Mouse (Mus musculus): ENCODE data around the gene Siglec1.
"Not testable (repeated sequence)": the region's sequence is repeated elsewhere in the genome, so short reads cannot be mapped to it uniquely, and the experiment has no call there.

The Siglec1 gene

DNA sequence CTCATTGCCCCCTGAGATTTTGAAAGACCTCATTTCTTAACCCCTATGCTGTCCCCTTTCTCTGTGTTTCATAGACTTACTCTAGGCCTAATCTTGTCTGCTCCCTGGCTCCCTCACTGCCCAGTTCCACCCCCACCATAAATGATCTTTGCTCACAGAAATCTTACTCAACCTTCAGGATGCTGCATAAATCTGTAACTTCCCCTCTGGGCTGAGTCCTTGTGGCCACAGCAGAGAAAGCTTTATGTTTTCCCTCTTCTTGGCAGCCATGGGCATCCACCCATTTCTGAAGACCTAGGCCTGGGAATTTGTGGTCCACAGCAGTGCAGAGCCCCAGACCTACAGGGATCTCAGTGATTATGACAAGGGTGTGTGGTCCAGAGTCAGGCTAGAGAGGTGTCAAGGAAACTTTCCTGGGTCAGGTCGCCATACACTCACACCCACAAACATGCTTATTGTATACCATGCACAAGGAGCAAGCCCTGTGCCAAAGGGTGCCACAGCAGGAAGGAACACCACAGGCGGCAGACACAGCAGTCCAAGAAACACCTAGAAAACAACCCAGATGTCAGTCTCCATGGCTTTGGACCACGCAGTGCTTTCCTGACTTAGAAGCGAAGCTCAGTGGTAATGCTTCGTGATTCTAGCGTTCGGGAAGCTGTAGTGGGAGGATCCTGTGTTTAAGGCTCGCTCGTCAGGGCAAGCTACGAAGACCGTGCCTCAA, at the start of gene Siglec1:
Gene Siglec1 (minus strand): TSS at position 99 of the 724 bp plus-strand sequence.
- no peak for DNase-seq

- DNase-seq = no peak
These were observed 49.1 kb upstream of the Siglec1 start for GRCm38 (mm10) chr2:131135521-131136139.

- DNase-seq = no peak
These were observed 48.3 kb upstream of the Siglec1 start for GRCm38 (mm10) chr2:131134826-131135400.

DNA sequence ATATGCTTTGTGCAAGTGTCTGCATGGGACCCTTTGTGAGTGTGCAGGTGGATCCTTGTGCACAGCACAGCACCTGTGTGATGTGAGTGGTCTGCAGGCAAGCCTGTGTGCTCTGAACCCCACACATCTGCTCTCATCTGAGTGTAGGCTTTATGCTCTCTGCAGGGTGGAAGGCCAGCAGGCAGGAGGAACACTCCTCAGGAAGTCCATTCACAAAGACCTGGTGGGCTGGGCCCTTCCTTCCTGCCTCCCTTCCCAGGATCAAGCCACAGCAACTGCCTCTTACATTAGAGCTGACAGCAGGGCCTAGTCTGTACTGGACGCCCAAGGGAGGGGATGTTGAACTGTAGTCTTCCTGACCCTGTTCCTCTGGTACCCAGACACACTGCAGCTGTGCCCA, 47.8 kb upstream of the Siglec1 start:
- no peak for DNase-seq

DNA sequence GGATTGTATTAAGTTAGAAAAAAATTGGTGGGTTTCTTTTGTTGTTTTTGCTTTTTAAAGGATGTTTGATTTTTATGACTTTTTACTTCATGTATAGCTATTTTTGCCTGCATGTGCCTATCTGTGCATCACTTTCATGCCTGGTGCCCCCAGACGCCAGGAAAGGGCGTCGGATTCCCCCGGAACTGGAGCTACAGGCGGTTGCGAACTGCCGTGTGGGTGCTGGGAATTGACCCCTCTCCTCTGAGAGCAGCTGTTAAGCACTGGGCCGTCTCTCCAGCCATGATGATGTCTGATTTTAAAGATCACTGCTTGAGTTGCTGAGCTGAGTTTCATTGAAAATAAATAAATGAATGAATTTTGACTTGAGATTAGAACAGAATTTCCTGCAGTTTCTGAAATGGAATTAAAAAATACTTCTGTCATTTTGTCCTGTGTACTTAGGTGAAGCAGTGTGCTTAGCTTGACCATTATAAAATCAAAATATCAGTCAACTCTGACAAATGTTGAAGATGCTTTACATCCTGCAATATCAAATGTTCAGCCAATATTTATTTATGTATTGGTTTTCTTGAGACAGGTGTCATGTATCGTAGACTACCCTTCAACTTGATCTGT, 46.5 kb upstream of the Siglec1 start, which contains the start of gene Gm11037:
Gene Gm11037 (plus strand): TSS at position 568 of the 618 bp plus-strand sequence.
- no peak for DNase-seq

DNA sequence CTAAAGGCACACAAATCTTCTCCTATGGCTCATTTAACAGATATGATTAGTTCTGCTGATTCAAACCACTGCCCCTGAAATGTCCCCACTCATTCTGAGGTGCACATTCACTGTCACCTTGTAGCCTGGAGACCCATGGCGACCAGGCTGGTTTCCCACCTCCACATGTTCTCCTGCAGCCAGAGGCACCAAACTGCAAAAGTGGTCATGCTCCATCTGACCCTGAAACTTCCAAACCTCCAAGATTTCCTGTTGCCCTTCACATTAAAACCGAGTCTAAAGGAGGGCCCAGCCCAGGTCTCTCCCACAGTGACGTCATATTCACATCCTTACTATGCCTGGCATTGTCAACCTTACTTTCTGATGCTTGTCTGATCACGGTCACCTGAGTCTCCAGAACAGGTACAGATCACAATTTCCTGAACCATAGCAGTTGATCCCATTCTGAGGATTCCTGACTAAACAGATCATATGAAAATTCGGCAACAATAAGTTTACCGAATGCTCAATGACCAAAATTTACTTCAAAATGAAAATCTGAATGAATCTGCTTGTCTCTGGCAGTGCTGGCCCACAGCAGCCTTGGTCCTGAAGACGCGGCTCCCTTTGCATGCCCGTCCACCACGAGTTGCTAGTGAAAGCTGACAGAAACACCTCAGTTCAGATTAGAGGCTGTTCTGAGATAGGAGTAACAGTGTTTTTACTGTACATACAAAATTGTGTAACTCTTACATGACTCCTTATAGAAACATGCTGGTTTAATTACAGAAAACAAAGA, 45.7 kb upstream of the Siglec1 start:
- DNase-seq = no peak

DNA sequence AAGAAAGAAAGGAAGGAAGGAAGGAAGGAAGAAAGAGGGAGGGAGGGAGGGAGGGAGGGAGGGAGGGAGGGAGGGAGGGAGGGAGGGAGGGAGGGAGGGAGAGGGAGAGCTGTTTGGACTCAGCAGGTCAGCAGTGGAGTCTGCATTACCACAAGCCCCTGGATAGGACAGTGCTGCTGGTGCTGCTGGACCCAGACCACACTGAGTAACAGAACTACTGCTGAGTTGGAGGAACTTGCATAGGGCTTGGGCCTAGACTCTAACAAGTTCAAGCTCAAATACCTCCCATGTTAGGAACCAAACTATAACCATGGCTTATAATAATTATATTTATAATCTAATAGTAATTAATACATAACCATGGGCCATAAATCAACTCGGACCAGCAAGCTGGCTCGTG, 44.3 kb upstream of the Siglec1 start:
- no peak for DNase-seq

DNA sequence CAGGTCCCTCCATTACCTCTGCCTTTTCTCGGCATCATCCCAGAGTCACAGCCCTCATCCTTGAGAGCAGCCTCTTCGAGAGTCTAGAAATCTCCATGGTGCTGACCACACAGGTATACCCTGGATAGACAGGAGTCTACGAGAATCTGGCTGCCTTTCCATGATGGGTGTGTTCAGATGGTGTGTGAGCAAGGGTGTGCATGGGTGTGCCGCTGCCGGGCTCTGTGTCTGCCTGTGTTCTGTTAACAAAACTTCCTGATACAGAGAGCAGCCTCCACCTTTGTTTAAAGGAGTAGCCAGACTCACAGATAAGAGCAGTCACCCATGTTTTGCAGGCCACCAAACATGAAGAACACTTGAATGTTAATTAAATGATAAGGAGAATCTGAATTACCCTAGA, 43.3 kb upstream of the Siglec1 start:
- DNase-seq = no peak

DNA sequence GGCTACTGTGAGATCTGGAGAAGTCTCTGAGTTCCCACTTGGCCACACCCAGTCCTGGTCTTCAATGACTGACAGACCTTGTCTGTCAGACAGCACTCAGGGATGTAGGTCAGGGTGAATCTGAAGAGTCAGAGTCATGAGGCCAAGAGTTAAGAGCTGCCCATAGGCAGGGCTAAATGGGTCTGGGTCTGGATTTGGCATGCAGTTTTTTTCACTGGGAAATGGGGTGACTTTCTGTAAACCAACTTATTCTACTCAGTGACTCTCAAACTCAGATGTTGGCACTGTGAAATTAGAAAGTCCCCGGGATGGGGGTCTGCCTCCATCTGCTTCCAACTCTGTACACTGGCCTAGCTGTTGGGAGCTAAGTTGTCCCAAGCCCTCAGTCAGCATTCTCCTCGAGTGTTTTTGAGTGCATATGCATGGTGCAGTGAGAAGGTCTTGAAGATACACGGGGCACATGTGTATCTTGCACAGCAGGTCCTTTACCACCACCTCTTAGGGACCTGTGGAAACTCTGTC, 42.1 kb upstream of the Siglec1 start:
- no peak for DNase-seq

GRCm38 (mm10) chr2:131128211-131128610, 41.6 kb upstream of the Siglec1 start:
- DNase-seq = no peak

DNA sequence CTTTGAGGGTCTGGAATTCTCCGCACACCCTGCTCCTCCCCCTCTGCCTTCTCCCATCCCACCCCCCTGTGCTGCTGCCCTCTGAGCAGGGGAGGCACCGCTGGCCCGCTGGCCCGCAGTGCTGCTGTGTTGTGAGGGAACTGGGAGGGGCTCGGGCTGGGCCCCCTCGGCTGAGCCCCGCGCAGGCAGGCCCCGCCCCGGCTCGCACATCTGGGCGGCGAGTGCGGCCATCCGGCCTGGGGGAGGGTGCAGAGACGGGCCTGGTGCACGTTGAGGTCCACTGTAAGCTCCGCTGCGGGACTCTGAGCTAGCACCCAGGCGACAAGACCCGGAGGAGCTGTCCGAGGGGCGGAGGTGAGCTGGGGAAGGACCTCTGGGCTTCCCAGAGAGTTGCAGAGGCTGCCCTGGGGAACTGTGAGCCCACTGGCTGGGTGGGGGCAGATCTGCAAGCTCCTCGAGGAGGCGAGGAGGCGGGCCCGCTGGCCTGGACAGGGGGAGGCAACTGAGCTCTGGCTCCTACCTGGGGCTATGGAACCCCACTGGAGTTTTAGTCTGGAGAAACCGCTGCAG, 40.7 kb upstream of the Siglec1 start, which contains the start of gene Hspa12b:
Gene Hspa12b (plus strand): TSS at position 120 of the 570 bp plus-strand sequence.
- DNase-seq = peak; percentile 48

DNA sequence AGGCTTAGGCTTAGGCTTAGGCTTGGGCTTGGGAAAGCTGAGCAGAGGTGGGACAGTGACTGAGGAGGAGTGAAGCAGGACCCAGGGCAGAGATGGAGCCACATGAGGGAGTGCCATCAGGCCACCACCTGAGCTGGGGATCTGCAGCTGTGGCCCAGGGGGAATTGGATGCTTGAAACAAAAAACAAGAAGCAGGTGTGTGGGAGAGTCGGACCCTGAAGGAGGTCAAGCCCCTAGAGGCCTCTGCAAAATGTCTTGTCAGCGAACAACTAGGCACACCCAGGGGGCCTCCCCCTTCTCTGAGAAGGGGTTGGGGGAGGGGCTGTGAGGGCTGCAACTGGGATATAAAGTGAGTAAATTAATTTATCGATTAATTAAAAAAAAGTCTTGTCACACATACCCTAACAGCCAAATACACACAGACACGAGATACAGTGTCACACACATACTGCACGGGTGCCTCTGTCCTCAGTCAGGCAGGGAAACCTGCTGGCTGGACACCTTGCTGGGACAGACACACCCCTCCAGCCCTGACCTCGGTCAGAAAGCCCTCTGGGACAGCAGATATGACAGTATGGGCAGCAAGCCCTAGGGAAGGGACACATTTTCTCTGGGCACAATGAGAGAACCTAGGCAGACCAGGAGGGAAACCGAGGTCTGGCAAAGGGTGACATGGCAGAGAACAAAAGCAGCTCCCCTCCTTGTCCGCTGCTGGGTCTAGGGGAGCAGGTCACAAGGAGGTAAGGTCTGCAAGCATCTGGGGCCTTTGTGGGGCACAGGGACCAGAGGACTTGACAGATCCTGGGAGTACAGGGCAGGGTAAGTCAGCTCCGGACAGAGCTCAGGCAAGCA, 39.6 kb upstream of the Siglec1 start:
- no peak for DNase-seq

GRCm38 (mm10) chr2:131125157-131125963, 38.8 kb upstream of the Siglec1 start:
- DNase-seq = no peak

GRCm38 (mm10) chr2:131124166-131124565, 37.6 kb upstream of the Siglec1 start:
- no peak for DNase-seq

DNA sequence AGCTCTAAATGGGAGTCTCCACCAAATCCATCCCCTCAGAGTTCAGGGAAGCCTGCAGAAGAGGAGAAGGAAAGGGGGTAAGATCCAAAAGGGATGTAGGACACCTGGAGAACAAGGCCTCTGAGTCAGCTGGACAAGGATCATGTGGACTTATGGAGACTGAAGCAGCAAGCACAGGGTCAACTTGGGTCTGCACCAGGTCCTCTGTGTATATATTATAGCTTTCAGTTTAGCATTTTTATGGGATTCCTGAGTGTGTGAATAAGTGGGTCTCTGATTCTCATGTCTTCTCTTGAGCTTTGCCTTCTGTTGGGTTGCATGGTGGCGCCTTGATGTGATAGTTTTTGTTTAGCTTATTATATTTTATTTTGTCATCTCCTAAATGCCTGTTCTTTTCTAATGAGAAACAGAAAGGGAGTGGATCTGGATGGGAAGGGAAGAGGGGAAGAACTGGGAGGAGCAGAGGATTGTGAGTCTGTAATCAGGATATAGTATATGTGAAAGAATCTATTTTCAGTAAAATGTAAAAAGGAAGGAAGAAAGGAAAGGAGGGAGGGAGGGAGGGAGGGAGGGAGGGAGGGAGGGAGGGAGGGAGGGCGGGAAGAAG, 32.5 kb upstream of the Siglec1 start:
- no peak for DNase-seq

DNA sequence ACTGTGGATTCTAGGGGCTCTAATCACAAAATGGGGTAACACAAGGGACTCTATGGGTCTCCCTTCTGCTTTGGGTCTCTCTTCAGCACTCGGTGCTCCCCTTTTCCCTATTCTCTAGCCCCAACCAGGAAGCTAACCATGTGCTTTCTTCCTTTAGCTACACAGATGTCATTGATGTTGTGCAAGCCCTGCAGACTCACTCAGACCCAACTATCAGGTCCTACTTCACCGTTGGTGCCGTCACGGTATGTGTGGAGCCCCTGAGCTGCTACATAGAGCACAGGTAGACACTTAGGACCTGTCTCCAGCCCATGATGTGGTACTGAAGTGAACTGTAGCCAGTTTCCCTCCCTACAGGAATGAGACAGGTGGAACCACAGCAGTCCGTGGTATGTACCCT, 19.4 kb upstream of the Siglec1 start:
- DNase-seq = no peak

DNA sequence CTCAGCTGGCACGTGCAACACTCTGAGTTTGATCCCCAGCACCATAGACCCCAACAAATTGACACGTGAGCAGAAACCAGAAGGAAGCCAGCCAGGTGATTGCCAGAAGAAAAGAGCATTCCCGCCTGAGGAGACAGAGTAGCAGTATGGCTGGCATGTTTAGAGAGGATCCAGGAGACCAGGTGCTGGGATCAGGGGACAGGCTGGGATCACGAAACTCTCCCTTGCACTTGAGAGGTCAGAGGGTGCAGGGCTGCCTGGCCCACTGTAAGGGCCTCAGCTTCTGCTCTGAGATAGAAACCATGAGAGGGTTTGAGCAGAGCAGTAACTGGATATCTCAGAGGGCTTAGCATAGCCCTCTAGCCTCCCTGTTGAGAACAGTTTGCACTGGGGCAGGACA, 18.5 kb upstream of the Siglec1 start:
- not testable (repeated sequence) for DNase-seq

DNA sequence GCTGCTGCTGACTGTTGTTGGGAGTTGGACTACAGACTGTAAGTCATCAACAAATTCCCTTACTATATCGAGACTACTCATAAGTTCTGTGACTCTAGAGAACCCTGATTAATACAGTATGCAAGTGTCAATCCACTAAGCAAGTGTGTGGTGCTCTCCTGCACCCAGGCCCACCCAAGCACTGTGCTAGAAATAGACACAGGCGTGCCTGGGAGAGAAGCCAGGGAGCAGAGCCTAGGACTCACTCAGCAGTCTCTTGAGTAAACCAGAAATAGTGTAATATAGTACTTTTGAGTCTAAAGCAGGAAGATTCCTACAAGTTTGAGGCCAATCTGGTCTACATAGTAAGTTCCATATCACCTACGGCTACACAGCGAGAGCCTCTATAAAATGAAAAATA, 17.5 kb upstream of the Siglec1 start:
- no peak for DNase-seq

DNA sequence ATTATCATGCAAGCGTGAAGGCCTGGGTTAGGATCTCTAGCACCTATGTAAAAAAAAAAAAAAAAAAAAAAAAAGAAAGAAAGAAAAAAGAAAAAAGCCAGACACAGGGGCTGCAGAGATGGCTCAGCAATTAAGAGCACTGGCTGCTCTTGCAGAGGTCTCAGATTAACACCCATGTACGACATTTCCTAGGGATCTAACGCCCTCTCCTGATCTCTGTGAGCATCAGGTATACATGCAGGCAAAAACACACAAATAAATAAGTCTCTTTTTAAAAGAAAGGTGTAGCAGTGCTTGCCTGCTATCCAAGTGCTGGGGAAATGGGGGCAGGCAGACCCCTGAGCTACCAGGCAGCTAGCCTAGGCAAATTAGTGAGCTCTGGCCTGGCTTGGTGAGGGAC, 15.0 kb upstream of the Siglec1 start:
- no peak for DNase-seq

- DNase-seq = no peak
These were observed 10.5 kb upstream of the Siglec1 start for GRCm38 (mm10) chr2:131097087-131097486.
